Mouse (Mus musculus): ENCODE results near the gene Orm3.

Orm3 gene

GRCm38 (mm10) chr4:63355877-63356665, at the start of gene Orm3:
Orm3 (plus strand) TSS chr4:63356162.
- peak; percentile 53 for DNase-seq

DNA sequence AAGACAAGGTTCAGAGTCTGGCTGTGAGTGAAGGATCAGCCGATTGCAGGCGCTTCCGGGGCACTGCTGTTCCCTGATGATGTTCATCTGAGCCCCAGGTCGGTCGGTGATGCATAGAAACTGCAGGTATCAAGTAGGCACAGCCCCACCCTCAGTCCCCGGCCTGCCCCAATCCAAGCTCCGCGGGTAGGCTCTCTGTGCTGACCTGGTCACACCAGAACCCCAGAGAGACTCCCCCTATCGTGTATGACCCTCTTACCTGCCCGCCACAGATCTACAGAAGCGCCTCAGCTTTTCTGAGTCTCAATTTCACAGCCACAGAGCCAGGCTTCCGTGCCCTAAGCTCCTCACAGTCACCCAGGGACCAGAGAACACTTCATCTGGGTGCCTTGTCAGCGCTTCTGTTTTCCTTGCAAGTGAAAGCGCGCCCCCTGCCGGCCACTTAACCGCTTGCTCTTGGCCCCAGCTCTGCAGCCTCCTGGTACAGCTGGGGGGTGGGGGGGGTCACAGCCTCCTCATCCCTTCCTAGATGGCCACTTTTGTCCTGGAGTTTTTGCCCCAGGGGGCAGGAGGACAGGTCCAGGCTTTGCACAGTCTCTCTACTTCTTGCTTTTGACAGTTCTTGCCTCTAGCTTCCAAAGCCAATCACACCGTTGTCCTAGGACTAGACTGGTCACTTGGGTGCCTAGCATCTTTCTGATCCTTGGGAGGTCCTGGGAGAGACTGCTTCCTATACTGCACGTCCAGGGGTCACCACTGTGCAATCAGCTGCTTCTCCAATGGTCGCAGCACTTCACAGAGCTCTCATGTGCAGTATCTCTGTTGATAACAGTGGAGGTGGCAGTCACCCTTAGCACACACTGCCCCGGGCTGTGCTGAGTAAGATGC, 48.5 kb upstream of the Orm3 start:
- DNase-seq, result peak; percentile 93

GRCm38 (mm10) chr4:63308316-63308715, 47.6 kb upstream of the Orm3 start:
- DNase-seq, result no peak

DNA sequence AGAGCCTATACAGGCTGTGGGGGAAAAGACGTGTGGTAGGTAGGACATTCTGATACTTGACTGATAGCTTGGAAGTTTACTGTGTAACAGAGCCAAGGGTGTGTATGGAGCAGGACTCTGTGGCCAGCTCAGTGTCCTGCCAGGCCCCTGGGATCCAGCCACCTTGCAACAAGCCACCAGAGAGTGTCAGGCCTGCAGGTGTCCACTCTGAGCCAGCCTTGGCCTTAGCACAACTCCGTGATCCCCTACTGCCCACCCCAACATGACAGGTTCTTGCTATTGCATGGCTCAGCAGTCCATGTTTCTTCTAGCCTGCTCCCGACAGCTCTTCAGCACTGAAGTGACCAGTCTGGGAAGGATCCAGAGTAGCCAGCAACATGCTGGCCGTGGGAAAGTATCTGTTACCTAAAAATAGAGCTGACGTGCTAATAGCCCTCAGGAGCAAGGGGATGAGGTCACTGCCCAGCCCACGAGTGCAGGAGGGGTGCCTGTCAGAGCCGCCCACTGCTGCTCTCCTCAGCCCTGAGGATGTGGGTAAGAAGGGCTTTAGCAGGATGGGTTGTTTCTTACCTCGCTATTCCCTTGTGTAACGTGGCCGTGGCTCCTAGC, 45.6 kb upstream of the Orm3 start:
- DNase-seq, result peak; percentile 53

DNA sequence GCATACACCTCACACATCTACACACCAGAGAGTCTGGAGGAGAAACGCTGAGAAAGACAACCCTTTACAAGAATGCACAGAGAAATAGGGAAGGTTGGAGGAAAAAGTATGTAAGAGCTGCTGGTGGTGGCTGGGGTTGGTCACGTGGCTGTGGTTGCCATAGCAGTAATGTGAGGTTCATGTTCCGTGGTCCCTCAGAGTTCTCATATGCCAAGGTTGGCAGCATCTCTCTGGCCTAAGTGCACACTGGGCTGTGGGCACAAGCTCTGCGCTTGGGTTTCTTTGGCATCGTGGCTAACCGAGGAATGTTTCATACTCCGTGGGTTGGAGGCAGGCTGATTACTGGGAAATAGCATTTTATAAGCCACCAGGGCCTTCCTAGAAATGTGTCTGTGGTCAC, 44.5 kb upstream of the Orm3 start:
- no peak for DNase-seq

DNA sequence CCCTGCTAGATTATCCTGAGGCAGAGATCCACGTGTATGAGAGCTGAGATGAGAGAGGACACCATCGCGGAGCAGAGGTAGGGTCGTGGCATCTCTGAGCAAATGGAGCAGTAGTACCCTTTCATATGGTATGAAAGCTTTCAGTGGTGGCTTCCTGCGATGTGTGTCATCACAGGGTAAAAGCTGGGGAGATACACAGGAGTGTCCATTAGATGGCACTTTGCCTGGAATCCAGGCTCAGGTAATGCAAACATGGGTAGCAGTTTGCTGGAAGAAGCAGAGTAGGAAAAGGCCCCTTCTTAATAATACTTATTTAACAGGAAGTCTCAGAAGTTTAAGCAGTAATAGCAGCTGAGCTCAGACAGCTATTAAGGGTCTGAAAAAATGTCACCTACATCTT, 41.9 kb upstream of the Orm3 start:
- DNase-seq, result no peak

DNA sequence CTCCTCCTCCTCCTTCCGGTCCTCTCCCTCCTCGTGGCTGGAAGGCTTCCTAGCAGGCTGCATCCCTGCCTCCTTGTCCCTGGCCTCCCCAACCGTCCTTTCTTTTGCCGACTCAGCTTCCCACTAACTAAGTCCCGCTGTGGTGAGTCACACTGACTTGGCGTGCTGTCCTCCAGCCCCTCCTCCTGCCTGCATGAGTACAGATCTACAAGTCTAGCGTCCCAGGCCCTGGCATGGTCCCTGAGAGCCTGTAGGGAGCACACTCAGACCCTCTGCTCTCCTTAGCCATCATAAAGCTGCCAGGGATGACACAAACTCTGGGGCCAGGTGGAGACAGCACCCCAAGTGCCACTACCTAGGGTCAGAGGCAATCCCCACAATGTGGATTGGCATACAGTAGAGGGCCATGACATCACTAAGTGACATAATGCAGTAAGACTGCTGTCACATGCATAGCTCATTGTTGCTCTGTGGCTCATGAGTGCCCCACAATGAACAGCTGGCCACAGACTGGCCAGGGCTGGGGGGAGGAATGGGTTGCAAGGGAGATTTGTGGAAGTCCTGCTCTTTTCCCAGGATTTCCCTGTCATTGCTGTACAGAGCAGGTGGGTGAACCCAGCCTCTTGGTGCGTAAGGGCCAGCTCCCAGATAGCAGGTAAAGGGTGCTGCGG, 39.8 kb upstream of the Orm3 start:
- peak; percentile 42 for DNase-seq

GRCm38 (mm10) chr4:63319566-63319965, 36.4 kb upstream of the Orm3 start:
- DNase-seq, result peak; percentile 78

DNA sequence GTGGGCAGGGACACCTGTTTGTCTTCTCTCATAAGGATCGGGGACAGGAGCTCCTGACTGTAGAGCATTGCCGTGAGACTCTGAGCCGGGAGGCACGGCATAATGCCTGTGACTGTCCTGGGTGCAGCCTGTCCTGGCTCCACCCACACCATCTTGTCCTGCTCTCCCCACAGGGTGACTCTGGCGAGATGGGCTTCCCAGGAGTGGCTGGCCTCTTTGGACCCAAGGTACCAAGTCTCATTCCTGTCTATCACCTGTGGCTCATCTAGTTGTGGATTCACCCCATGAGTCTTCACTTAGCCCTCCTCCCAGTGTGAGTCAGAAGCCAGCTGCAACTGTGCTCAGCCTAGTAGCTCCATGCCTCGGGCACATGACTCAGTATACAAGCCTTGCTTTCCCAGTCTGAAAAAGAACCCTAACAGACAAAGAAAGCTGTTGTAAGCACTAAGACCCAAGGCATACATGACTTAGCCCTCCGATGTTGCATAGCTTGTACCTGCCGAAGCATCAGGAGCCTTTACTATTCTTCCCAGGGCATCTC, 32.6 kb upstream of the Orm3 start:
- DNase-seq, result no peak

- DNase-seq, result no peak
These were observed 22.6 kb upstream of the Orm3 start for GRCm38 (mm10) chr4:63333403-63333802.

- DNase-seq, result no peak
These were observed 17.4 kb upstream of the Orm3 start for GRCm38 (mm10) chr4:63338414-63339076.

- no peak for DNase-seq
These were observed 13.5 kb upstream of the Orm3 start for GRCm38 (mm10) chr4:63342491-63342890.

GRCm38 (mm10) chr4:63343608-63344007, 12.4 kb upstream of the Orm3 start:
- DNase-seq, result no peak

DNA sequence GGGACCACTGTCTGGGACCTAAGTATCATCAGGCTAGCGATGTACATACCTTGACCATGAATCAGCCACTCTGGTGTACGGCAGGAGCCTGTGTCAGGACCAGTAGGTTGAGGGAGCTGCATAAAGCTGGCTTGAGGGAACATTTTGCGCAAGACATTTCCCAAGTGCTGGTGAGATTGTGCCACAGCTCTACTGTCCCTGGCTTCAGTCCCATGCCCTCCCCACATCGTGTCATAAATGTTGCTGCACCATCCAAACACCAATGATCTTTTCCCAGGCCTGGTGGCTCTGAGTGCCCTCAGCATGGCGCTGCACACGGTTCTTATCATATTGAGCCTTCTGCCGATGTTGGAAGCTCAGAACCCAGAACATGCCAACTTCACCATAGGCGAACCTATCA, 11.7 kb upstream of the Orm3 start, which contains the start of gene Orm1:
Gene Orm1, plus strand, starts transcription at position 266 of the 400 bp plus-strand sequence.
- peak; percentile 69 for DNase-seq

DNA sequence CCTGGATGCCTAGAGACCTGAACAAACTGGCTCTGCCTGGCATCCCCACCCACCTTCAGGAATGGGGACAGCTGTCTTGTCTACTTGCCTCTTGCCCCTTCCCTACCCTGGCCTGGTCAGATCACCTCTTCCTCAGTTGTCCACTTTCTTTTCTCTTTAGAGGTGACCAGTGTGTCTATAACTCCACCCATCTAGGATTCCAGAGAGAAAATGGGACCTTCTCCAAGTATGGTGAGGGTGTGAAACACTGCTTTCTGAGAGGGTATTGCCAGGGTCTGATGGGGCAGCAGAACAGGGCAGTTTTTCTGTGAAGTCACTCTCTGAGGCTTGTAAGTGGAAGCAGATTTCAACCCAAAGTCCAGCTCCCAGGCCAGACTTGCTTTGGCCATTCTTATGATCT, 10.7 kb upstream of the Orm3 start:
- DNase-seq, result no peak

DNA sequence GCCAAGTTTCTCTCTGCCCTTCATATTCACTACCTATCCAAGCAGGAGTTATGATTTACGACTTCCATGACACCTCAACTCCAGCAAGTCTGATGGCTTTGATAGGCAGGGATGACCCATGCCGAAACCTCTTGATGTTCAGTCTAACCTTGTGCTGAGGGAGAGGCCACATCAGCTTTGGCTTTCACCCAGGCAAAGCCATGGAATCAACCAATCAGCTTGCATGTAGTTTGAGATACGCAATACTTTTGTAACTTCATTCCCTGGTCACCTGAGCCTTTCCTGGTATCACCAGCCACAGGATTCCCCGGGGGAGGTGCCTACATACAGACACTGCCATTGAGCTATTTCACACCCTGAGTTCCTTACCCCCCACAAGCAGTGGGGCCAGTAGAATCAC, 9.3 kb upstream of the Orm3 start:
- DNase-seq, result no peak

- DNase-seq, result no peak
These were observed 7.4 kb upstream of the Orm3 start for GRCm38 (mm10) chr4:63348524-63348923.

DNA sequence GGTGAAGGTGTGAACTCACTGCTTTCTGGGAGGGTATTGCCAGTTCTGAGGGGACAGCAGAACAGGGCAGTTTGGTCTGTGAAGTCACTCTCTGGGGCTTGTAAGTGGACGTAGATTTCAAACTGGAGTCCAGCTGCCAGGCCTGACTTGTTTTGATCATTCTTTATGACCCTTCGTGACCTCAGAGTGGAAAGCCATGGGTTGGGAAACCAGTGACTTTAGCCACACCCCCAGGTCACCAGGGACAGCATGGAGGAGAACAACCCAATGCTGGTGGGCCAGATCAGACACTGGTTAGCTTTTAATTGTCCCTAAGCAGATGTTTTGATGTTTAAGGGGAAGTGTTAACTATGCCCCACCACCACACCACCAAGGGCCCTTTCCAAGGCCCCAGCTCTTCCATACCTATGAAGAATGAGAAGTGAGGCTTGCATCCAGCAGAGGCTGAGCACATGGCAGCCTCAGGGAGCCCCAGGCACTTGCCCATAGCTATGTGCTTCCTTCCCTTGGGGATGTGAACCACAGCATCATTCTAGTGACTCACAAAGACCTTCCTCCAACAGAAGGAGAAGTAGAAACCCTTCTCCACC, 1.1 kb downstream of the Orm3 start:
- DNase-seq, result peak; percentile 68

GRCm38 (mm10) chr4:63359861-63360260, 3.9 kb downstream of the Orm3 start:
- DNase-seq, result no peak

GRCm38 (mm10) chr4:63362150-63362549, 6.2 kb downstream of the Orm3 start, which contains the start of gene Orm2:
Orm2 (plus strand) TSS chr4:63362449.
- DNase-seq, result peak; percentile 73

- DNase-seq, result peak; percentile 95
These were observed 12.6 kb downstream of the Orm3 start for GRCm38 (mm10) chr4:63368577-63368976.

DNA sequence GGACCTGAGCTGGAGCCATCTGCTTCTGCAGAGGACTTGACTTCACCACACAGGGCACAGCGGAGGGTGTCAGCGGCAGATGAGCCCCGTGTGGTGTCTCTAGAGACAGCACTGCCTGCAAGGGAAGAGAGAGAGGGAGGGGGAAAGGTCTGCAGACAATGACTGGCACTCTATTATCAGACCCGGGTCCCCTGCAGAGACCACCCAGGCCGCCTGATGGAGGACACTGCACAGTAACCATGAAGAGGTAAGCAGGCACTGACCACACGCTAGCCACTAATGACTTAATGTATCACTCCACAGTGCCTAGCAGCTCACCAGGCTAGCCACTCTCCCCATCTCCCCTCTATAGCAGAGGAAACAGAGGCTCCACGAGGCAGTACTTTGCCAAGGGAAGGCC, 14.9 kb downstream of the Orm3 start:
- no peak for DNase-seq
